Mouse (Mus musculus): ENCODE measurements around the gene Eif1ad. TPM values are rescaled to one million over a fixed set of nuclear protein-coding genes. Genes with fewer than 3 reads are reported as not detected.
"Not testable (repeated sequence)": the region's sequence is repeated elsewhere in the genome, so short reads cannot be mapped to it uniquely, and the experiment has no call there.

The Eif1ad gene
- polyA plus RNA-seq, 1 experiment from 2014 or later, result 61.8 TPM

DNA sequence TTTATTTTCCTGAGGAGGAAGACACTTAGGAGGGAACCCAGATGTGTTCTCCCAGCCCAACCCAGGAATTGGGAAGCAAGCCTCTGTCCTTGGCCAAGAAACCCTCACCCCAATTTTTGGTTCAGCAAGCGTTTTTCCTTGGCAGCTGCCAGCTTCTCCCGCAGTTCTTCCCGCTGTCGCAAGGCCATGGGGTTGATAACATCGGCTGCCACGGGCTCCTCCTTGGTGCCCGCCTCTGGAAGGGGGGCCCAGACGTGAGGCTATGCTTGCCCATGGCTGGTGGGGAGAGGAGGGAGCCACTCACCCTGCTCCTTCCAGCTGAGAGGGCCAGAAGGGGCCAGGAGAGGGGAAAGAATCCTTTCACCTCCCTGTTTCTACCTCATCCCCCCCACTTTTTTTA lies 18.2 kb downstream of the Eif1ad start:
- Histone ChIP-seq H3K36me3 (peaks cover 59% of the 10 kb centered on the region), H3K4me3 (no peak overlapping the region), H3K4me1 (peaks cover 22% of the 10 kb centered on the region), H3K27ac (no peak overlapping the region), H3K27me3 (no peaks in the 10 kb centered on the region), H3K9ac (no peak overlapping the region), H3K4me2 (no peak overlapping the region), H3K9me3 (no peaks in the 10 kb centered on the region)
- ATAC-seq (ENCODE audit: borderline replicate concordance, extremely low read depth, low FRiP score, low TSS enrichment), result no peak
- 90% methylated on average over 8 of the region's 8 CpGs for WGBS

DNA sequence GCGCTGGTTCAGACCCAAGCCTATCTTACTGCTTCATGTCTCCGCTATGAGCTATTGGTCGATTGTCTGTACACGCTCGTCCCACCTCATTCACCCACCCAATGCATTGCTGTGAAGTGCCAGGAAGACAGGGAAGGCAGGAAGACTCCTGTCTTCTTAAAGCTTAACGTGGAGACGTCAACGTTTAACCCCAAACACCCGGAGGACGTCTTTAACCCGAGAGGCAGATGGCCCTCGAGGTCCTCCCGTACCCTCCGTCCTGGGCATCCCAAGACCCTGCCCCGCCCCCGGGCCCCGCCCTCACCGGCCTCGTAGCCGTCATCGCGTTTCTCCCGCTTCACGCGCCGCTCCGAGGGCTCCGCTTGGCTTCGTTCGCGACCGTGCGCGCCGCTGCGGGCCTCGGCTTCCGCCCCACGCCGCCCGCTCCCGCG lies 21.5 kb downstream of the Eif1ad start:
- Histone ChIP-seq H3K27ac (peak overlapping the region; percentile 82), H3K4me3 (peak overlapping the region; percentile 100), H3K4me1 (peaks cover 40% of the 10 kb centered on the region), H3K9me3 (no peaks in the 10 kb centered on the region), H3K27me3 (no peaks in the 10 kb centered on the region), H3K9ac (peak overlapping the region; percentile 90), H3K4me2 (peak overlapping the region; percentile 82), H3K36me3 (peaks cover 26% of the 10 kb centered on the region)
- under 1% methylated on average over 43 of the region's 43 CpGs for WGBS
- peak; percentile 58 for ATAC-seq (ENCODE audit: borderline replicate concordance, extremely low read depth, low FRiP score, low TSS enrichment)

DNA sequence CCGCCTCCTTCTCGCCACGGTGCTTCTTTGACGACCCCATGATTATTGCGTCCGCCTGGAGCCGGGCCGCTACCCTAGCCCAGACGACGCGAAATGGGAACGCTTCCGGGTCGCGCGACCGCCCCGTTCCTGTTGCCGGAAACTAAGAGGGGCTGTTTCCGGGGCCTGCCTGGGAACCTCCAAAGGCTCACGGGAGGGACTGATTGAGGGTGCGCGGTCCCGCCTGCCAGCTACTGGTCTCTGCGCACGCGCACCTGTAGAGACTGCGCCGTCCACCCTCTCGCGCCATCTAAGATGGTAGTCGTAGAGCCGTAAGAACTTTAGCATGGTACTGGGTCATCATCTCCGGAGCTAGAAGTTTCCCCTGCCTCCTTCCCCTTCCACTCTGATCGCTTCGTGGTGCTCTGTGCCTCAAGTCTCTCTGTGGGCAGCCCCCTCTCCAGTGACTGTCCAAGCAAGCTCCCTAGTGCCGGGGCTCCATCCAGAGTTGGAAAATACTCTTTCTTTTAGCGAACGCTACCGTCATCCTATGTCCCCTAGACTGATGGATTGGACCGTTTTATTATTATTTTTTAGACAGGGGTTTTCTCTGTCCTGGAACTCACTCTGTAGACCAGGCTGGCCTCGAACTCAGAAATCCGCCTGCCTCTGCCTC lies 22.2 kb downstream of the Eif1ad start, which contains the start of gene Sart1:
TSS of gene Sart1 (minus strand) at position 116 of the 655 bp plus-strand sequence.
- Histone ChIP-seq H3K36me3 (peaks cover 19% of the 10 kb centered on the region), H3K4me2 (peak within 1 kb of the TSS; percentile 82), H3K4me3 (peak within 1 kb of the TSS; percentile 100), H3K27ac (peak within 1 kb of the TSS; percentile 82), H3K9me3 (no peaks in the 10 kb centered on the region), H3K9ac (peak within 1 kb of the TSS; percentile 90), H3K27me3 (no peaks in the 10 kb centered on the region), H3K4me1 (peaks cover 40% of the 10 kb centered on the region)
- 1% methylated on average over 43 of the region's 43 CpGs for WGBS
- peak; percentile 95 for ATAC-seq (ENCODE audit: borderline replicate concordance, extremely low read depth, low FRiP score, low TSS enrichment)

- WGBS, result 15% methylated on average over 12 of the region's 12 CpGs
- H3K27me3 ChIP-seq, result no peaks in the 10 kb centered on the region
- H3K4me3 ChIP-seq, result peak overlapping the region; percentile 100
- H3K27ac ChIP-seq, result peak overlapping the region; percentile 82
- H3K9ac ChIP-seq, result peak overlapping the region; percentile 60
- H3K4me2 ChIP-seq, result peak overlapping the region; percentile 82
- ATAC-seq (ENCODE audit: borderline replicate concordance, extremely low read depth, low FRiP score, low TSS enrichment), result no peak
- H3K9me3 ChIP-seq, result no peaks in the 10 kb centered on the region
- H3K4me1 ChIP-seq, result peaks cover 40% of the 10 kb centered on the region
- H3K36me3 ChIP-seq, result peaks cover 9% of the 10 kb centered on the region
These were observed 23.1 kb downstream of the Eif1ad start for GRCm38 (mm10) chr19:5389647-5390046.

GRCm38 (mm10) chr19:5390416-5390815 lies 23.9 kb downstream of the Eif1ad start:
- peak overlapping the region; percentile 82 for H3K4me2 ChIP-seq
- no peak for ATAC-seq (ENCODE audit: borderline replicate concordance, extremely low read depth, low FRiP score, low TSS enrichment)
- H3K27ac ChIP-seq, result no peak overlapping the region
- peaks cover 40% of the 10 kb centered on the region for H3K4me1 ChIP-seq
- H3K9ac ChIP-seq, result peak overlapping the region; percentile 60; the same call in 1 of the 2 replicates
- H3K4me3 ChIP-seq, result peak overlapping the region; percentile 100
- no peaks in the 10 kb centered on the region for H3K27me3 ChIP-seq
- WGBS, result 48% methylated on average over 8 of the region's 8 CpGs
- no peaks in the 10 kb centered on the region for H3K9me3 ChIP-seq
- H3K36me3 ChIP-seq, result 0 out of 2 replicates have a peak, but pooled peaks cover 2% of the 10 kb centered on the region

- no peaks in the 10 kb centered on the region for H3K9me3 ChIP-seq
- ATAC-seq (ENCODE audit: borderline replicate concordance, extremely low read depth, low FRiP score, low TSS enrichment), result no peak
- no peaks in the 10 kb centered on the region for H3K36me3 ChIP-seq
- H3K27me3 ChIP-seq, result no peaks in the 10 kb centered on the region
- no peak overlapping the region for H3K4me3 ChIP-seq
- H3K9ac ChIP-seq, result no peak overlapping the region
- 28% methylated on average over 4 of the region's 4 CpGs for WGBS
- peaks cover 25% of the 10 kb centered on the region for H3K4me1 ChIP-seq
- peak overlapping the region; percentile 11; the same call in 1 of the 2 replicates for H3K27ac ChIP-seq
- no peak overlapping the region for H3K4me2 ChIP-seq
These were observed 26.4 kb downstream of the Eif1ad start for GRCm38 (mm10) chr19:5392892-5393291.

GRCm38 (mm10) chr19:5394168-5394567 lies 27.6 kb downstream of the Eif1ad start:
- 36% methylated on average over 10 of the region's 10 CpGs for WGBS
- Histone ChIP-seq H3K4me1 (peaks cover 23% of the 10 kb centered on the region), H3K9me3 (no peaks in the 10 kb centered on the region), H3K9ac (no peak overlapping the region), H3K4me3 (no peak overlapping the region), H3K27ac (no peak overlapping the region), H3K36me3 (no peaks in the 10 kb centered on the region), H3K4me2 (no peak overlapping the region), H3K27me3 (no peaks in the 10 kb centered on the region)
- no peak for ATAC-seq (ENCODE audit: borderline replicate concordance, extremely low read depth, low FRiP score, low TSS enrichment)

DNA sequence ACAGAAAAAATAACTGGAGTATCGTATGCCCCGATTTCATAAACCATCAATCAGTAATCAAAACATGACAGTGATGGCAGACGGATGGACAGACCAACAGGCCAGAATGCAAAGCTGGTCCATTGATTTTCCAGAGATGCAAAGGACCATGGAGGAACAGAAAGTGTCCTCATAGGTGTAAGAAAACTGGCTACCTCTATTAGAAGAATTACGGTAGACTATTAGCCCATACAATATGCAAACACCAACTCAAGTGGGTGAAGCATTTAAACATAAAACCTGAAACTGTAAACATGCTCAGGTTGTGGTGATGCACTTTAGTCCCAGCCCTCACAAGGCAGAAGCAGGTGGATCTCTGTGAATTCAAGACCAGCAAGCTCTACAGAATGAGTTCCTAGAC lies 28.8 kb downstream of the Eif1ad start:
- no peak for ATAC-seq (ENCODE audit: borderline replicate concordance, extremely low read depth, low FRiP score, low TSS enrichment)
- Histone ChIP-seq H3K4me3 (no peak overlapping the region), H3K27me3 (no peaks in the 10 kb centered on the region), H3K27ac (no peak overlapping the region), H3K9me3 (no peaks in the 10 kb centered on the region), H3K9ac (no peak overlapping the region), H3K4me2 (no peak overlapping the region), H3K36me3 (no peaks in the 10 kb centered on the region), H3K4me1 (peaks cover 11% of the 10 kb centered on the region)
- 63% methylated on average over 4 of the region's 4 CpGs for WGBS

DNA sequence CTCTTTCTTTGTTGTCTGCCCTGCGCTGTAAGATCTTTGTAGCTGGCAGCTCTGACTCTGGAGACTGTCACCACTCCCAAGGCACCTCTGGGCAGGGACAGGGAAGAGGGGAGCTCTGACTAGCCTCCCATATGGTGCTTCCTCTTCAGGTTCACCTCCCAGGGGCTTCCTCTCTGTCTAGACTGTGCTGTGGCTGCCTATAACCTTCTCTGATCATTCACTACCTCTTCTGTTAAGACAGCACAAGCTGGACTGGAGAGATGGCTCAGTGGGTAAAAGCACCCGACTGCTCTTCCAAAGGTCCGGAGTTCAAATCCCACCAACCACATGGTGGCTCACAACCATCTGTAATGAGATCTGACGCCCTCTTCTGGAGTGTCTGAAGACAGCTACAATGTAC lies 34.5 kb downstream of the Eif1ad start:
- ATAC-seq (ENCODE audit: borderline replicate concordance, extremely low read depth, low FRiP score, low TSS enrichment); H3K4me2 ChIP-seq; H3K27me3 ChIP-seq; H3K9me3 ChIP-seq; H3K27ac ChIP-seq; H3K4me1 ChIP-seq; H3K4me3 ChIP-seq; H3K36me3 ChIP-seq; H3K9ac ChIP-seq: not testable (repeated sequence)
- 67% methylated on average over 4 of the region's 4 CpGs for WGBS

- no peak for ATAC-seq (ENCODE audit: borderline replicate concordance, extremely low read depth, low FRiP score, low TSS enrichment)
- 64% methylated on average over 8 of the region's 8 CpGs for WGBS
- 0 out of 2 replicates have a peak, but pooled peaks cover under 1% of the 10 kb centered on the region for H3K4me1 ChIP-seq
- H3K27ac ChIP-seq, result no peak within 1 kb of the TSS
- H3K27me3 ChIP-seq, result no peaks in the 10 kb centered on the region
- no peaks in the 10 kb centered on the region for H3K36me3 ChIP-seq
- H3K9me3 ChIP-seq, result no peaks in the 10 kb centered on the region
- H3K4me2 ChIP-seq, result no peak within 1 kb of the TSS
- no peak within 1 kb of the TSS for H3K9ac ChIP-seq
- H3K4me3 ChIP-seq, result no peak within 1 kb of the TSS
These were observed 35.8 kb downstream of the Eif1ad start, which contains the start of gene Tsga10ip for GRCm38 (mm10) chr19:5402293-5402692. Gene Tsga10ip, minus strand, starts transcription at chr19:5402526.

DNA sequence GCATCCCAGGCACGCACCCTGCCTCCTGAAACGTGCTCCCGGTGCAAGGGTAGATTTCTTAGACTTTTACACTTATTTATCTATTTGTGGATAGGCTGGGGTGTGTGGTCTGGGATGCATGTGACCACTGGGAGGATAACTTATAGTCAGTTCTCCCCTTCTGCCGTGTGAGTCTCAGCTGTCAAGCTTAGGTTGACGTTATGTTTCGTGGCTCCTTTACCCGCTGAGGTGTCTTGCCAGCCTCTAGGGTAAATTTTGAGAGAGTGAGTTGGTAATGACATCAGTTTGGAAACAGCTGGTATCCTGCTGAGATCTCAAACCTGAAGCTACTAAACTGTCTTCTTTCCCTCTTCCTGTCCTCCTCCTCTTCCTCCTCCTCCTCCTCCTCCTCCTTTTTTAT lies 39.4 kb downstream of the Eif1ad start:
- no peak for ATAC-seq (ENCODE audit: borderline replicate concordance, extremely low read depth, low FRiP score, low TSS enrichment)
- 22% methylated on average over 7 of the region's 7 CpGs for WGBS

GRCm38 (mm10) chr19:5406531-5407126 lies 40.1 kb downstream of the Eif1ad start:
- Histone ChIP-seq H3K4me2 (peak overlapping the region; percentile 81), H3K4me1 (peaks cover 18% of the 10 kb centered on the region), H3K27ac (peak overlapping the region; percentile 91), H3K9ac (peak overlapping the region; percentile 64), H3K4me3 (peak overlapping the region; percentile 63)
- not testable (repeated sequence) for H3K27me3 ChIP-seq, H3K9me3 ChIP-seq, H3K36me3 ChIP-seq
- 16% methylated on average over 25 of the region's 25 CpGs for WGBS
- peak; percentile 73; the same call in 1 of the 2 replicates for ATAC-seq (ENCODE audit: borderline replicate concordance, extremely low read depth, low FRiP score, low TSS enrichment)

More for the DNA sequence above, 39.4 kb downstream of the Eif1ad start:
- Histone ChIP-seq H3K27ac (peak overlapping the region; percentile 25), H3K27me3 (no peaks in the 10 kb centered on the region), H3K4me3 (peak overlapping the region; percentile 34), H3K36me3 (no peaks in the 10 kb centered on the region), H3K4me1 (peaks cover 18% of the 10 kb centered on the region), H3K9me3 (no peaks in the 10 kb centered on the region), H3K9ac (peak overlapping the region; percentile 30), H3K4me2 (peak overlapping the region; percentile 52)

All from lung, embryonic 15.5 days (tissue).